Mouse (Mus musculus) heart, adult 11 months (tissue): ENCODE results near the gene Pck2.

ENCODE experiments used
- DNase-seq: peaks from one replicate; pipeline ENCODE4 v3.0.0; 2022

Pck2 gene

GRCm38 (mm10) chr14:55577871-55578667 lies 38.0 kb downstream of the Pck2 start, which contains the start of gene Psme1:
Gene Psme1, plus strand, starts transcription at chr14:55578123.
- peak; percentile 99 for DNase-seq

- DNase-seq, result no peak
These were observed 38.7 kb downstream of the Pck2 start for GRCm38 (mm10) chr14:55578668-55579269.

DNA sequence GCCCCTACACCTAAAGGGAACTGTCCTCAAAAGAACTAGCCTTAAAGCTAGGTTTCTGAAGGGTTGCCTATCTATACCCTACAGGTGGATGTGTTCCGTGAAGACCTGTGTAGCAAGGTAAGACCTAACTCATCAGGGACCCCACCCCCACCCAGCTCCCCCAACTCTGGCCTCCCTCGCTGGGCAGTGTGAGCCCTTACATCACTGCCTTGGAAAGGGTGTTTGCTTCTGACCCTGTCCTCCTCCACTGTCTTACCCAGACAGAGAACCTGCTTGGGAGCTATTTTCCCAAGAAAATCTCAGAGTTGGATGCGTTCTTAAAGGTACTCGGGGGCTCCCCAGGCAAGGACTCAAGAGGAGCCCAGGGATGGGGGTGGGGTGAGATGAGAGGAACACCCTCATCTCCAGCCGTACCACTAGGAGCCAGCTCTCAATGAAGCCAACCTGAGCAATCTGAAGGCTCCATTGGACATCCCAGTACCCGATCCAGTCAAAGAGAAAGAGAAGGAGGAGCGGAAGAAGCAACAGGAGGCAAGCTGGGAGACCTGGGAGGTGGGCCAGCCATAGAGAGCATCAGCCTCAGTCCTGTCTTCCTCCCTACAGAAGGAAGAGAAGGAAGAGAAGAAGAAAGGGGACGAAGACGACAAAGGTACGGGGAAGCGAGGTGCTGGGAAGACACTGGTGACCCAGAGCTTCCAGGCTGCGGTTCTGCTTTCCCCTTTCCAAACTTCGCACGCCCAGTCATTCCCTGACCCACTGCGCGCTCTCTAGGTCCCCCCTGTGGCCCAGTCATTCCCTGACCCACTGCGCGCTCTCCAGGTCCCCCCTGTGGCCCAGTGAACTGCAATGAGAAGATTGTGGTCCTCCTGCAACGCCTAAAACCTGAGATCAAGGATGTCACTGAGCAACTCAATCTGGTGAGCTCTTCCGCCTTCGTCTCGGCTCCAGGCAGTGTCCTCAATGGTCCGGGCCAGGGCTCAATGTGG lies 39.7 kb downstream of the Pck2 start:
- DNase-seq, result peak; percentile 91

GRCm38 (mm10) chr14:55580731-55581130 lies 40.7 kb downstream of the Pck2 start:
- DNase-seq, result peak; percentile 91

GRCm38 (mm10) chr14:55581981-55582681 lies 42.1 kb downstream of the Pck2 start:
- DNase-seq, result no peak

GRCm38 (mm10) chr14:55584303-55584701 lies 44.2 kb downstream of the Pck2 start:
- no peak for DNase-seq

DNA sequence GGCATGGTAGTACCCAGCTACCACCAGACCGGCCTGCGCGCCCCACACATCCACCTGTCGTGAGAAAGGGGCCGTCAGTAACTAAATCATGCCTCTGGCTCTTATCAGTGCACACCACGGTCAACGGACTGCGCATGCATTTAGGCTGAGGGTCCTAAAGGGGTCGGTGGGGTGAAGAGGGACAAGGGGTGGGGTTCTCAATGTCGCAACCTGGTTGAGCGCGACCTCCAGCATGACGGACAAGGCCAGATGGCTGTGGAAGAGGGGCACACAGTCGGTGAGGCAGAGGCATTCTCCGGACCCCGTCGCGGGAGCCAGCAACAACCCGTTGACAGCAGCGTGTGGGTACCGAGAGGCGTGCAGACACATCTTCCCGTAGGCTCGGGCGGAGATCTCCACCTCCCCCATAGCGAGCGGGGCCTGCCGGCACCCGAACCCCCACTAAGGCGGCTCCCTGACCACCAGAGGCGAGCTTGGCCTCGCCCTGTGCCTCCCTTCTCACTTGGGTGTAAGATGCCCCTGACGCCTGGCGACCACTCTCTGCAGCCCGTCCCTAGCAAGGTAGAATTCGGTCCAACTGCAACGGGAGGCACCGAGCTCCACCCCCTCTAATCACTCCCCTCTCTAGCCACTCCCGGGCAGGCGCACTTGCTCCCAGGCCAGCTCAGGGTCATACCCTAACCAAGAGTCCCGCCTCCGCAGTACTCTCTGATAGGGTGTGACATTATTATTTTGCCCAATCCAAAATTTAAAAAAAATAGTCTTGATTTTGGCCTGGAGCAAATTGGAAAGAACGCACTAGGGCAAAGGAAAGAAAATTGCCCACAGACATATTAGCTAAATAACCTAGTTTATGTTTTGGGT lies 44.9 kb downstream of the Pck2 start, which contains the start of gene Emc9:
Gene Emc9, minus strand, starts transcription at position 601 of the 864 bp plus-strand sequence.
- peak; percentile 99 for DNase-seq

- DNase-seq, result no peak
These were observed 45.5 kb downstream of the Pck2 start for GRCm38 (mm10) chr14:55585566-55585960.

- no peak for DNase-seq
These were observed 46.1 kb downstream of the Pck2 start for GRCm38 (mm10) chr14:55586149-55586548.

DNA sequence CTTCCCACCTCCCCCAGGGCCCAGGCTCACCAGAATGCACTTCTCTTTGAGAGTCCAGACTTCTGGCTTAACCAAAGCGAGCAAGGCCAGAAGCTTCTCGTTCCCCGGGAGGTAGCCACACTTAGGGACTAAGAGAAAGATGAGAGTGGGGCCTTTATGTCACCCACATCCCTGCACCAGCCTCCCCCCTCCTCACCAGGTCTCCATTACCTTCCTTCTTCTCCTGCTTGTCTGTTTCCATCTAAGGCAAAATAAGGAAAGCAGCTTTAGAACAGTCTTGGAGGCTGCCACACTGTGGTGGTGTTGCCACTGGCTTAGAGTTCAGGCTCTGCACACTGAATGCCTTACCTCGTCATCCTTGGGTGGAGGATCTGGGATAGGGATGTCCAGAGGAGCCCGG lies 49.2 kb downstream of the Pck2 start:
- peak; percentile 91 for DNase-seq

DNA sequence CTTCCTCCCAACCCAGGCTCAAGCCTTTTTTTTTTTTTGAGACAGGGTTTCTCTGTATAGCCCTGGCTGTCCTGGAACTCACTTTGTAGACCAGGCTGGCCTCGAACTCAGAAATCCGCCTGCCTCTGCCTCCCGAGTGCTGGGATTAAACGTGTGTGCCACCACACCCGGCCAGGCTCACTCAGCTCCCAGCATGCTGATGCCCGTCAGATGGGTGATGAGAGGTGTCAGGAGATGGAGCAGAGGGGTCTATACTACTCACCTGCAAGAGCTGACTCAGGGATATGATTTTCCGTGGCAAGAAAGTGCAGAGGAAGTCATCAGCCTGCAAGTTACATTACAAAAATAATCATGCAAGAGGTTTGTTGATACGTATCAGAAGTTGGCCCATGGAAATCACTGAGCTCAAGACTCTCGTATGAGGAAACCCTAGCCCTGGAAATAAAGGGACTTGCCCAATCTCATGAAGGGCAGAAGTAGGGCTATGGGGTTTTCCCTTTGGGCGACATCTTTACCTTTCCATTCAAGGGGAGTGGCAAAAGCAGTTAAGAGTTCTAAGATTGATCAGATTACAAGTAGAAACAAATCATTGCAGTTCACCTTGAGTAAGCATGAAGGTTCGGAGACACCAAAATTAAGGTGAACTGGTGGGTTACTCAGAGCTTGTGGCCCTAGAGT lies 49.8 kb downstream of the Pck2 start:
- DNase-seq, result peak; percentile 94

GRCm38 (mm10) chr14:55590748-55591330 lies 50.8 kb downstream of the Pck2 start, which contains the start of gene Psme2:
Gene Psme2, minus strand, starts transcription at chr14:55591113.
- peak; percentile 100 for DNase-seq

DNA sequence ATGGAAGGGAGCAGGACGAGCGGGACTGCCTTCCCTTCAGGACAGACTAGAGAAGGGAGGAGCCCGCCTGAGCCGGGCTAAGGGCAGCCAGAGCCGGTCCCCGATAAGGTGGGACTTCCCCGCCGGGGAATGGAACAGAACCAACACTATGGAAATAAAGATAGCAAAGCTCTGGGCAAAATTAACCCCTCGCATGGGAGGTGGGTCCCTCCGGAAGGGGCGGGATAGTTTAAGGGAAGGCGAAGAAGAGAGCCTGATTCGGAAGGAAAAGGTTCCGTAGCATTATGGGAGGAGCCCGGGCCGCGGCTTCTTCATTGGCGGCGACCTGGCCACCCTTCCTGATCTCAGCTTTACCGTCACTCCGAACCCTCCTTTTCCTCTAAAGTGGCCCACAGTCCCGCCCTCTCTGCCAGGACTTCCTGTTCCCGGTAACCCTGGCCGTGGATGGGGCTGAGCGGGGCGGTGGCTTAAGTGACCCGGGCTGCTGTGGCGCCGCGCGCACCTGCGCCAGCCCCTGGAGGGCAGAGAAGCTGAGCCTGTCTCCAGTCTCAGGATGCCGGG lies 51.3 kb downstream of the Pck2 start, which contains the start of gene Rnf31:
Gene Rnf31, plus strand, starts transcription at position 378 of the 561 bp plus-strand sequence.
- peak; percentile 100 for DNase-seq

DNA sequence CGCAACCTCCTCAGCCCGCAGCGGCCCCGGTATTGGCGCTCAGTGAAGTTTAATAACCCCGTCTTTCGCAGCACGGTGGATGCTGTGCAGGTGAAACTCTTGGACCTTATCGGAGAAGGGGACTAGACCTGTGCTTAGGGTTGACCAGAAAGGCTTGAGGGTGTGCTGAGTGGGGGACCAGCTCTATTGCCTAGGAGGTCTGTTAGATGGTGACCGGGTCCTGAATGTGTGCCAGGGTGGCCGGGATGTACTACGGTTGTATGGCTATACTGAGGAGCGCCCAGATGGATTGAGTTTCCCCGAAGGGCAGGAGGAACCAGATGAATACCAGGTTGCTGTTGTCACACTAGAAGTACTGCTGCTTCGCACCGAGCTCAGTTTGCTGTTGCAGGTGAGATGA lies 52.2 kb downstream of the Pck2 start:
- DNase-seq, result no peak

DNA sequence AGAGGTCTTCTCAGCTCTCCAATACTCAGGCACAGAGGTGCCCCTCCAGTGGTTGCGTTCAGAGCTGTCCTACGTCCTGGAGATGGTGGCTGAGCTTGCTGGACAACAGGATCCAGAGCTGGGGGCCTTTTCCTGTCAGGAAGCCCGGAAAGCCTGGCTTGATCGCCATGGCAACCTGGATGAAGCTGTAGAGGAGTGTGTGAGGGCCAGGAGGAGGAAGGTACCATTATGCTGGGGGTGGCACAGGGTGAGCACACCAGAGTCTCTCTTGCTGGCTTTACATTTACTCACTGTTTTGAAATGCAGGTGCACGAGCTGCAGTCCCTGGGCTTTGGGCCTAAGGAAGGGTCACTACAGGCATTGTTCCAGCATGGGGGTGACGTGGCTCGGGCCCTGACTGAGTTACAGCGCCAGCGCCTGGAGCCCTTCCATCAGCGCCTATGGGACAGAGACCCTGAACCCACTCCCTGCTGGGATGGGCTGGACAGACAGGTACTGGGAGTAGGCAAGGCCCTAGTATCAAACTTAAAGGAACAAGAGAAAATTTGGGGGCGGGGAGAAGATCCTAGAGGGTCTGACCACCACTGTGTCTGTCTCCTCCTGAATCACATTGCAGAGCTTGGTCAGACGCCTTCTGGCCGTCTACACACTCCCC lies 56.1 kb downstream of the Pck2 start:
- DNase-seq, result peak; percentile 90

- DNase-seq, result peak; percentile 90
These were observed 58.7 kb downstream of the Pck2 start for GRCm38 (mm10) chr14:55598521-55599390.
